Mouse (Mus musculus): ENCODE measurements around the gene Tpx2. TPM values are rescaled to one million over a fixed set of nuclear protein-coding genes. Genes with fewer than 3 reads are reported as not detected.
A peak's percentile ranks its signal among the peaks of the same experiment; 100 is the strongest.

Tpx2 gene
- polyA plus RNA-seq, 1 experiment: 26.3 TPM

GRCm38 (mm10) chr2:152847057-152847814 lies 528 bp upstream of the Tpx2 start:
- Histone ChIP-seq H3K79me2 (ENCODE audit: control insufficient read depth, insufficient read depth) (peaks cover 42% of the 10 kb centered on the region), H3K4me3 (peak overlapping the region; percentile 73), H3ac (ENCODE audit: control insufficient read depth, insufficient read length) (peak overlapping the region; percentile 16), H3K36me3 (ENCODE audit: control insufficient read depth, insufficient read depth) (peaks cover 5% of the 10 kb centered on the region), H3K27me3 (ENCODE audit: control insufficient read depth, insufficient read depth, insufficient read length) (no peaks in the 10 kb centered on the region), H3K4me2 (ENCODE audit: low read depth) (peak overlapping the region; percentile 72)
- TF ChIP-seq USF1 (IDR thresholded peaks at IDR 0.05; ENCODE audit: low read depth) (no peak), POLR2A (IDR thresholded peaks at IDR 0.05; ENCODE audit: insufficient read length, low read depth) (no peak), POLR2AphosphoS2 (IDR thresholded peaks at IDR 0.05; ENCODE audit: insufficient read length, low read depth) (no peak), CEBPB (IDR thresholded peaks at IDR 0.05; ENCODE audit: insufficient read depth, poor library complexity, severe bottlenecking) (peak; percentile 87; the same call in 1 of the 2 replicates)

- TF ChIP-seq POLR2AphosphoS2 (IDR thresholded peaks at IDR 0.05; ENCODE audit: insufficient read length, low read depth): no peak
- no peak for TF ChIP-seq CEBPB (IDR thresholded peaks at IDR 0.05; ENCODE audit: insufficient read depth, poor library complexity, severe bottlenecking)
- no peak for TF ChIP-seq MAX (IDR thresholded peaks at IDR 0.05; ENCODE audit: low read depth)
- no peak for TF ChIP-seq USF1 (IDR thresholded peaks at IDR 0.05; ENCODE audit: low read depth)
- TF ChIP-seq MYOG (IDR thresholded peaks at IDR 0.05; ENCODE audit: control insufficient read depth in 1 of 3, insufficient read depth in 1 of 3, insufficient read length in 2 of 3, low read depth in 2 of 3): no peak
- no peak for TF ChIP-seq SRF (IDR thresholded peaks at IDR 0.05; ENCODE audit: control insufficient read depth, insufficient read length, low read depth)
- TF ChIP-seq POLR2A (IDR thresholded peaks at IDR 0.05; ENCODE audit: insufficient read length, low read depth): no peak
- TF ChIP-seq TCF12 (IDR thresholded peaks at IDR 0.05; ENCODE audit: insufficient read depth, poor library complexity, severe bottlenecking): no peak
- no peak for TF ChIP-seq MYOD1 (IDR thresholded peaks at IDR 0.05; ENCODE audit: control insufficient read depth in 1 of 3, insufficient read length in 2 of 3, low read depth in 2 of 3)
- no peak for TF ChIP-seq REST (IDR thresholded peaks at IDR 0.05; ENCODE audit: insufficient read depth, insufficient read length)
- no peak for TF ChIP-seq E2F4 (IDR thresholded peaks at IDR 0.05; ENCODE audit: insufficient read depth)
- no peak for TF ChIP-seq TCF3 (IDR thresholded peaks at IDR 0.05; ENCODE audit: insufficient read length, low read depth)
These were observed 702 bp downstream of the Tpx2 start for GRCm38 (mm10) chr2:152848466-152848865.

DNA sequence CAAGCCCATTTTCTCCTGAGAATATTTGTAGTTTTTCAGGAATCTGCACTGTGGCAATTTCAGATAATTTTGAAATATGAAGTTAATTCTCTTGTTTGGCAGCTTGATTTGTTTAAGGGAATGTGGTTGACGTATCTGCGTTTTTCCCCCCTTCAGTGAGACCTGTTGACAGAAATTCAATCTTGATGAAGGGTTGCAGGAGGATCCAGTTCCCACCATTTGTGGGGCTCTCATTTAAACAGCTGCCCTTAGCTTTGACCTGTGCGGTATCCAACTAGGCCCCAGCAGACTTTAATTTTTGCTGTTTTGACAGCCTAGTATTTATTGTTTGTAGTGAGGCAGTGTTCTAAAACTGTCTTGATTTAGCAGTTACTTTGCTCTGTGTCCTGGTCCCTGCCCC lies 11.7 kb downstream of the Tpx2 start:
- Histone ChIP-seq H3K4me3 (no peak overlapping the region), H3K79me2 (ENCODE audit: control insufficient read depth, insufficient read depth) (peaks cover 58% of the 10 kb centered on the region), H3K4me2 (ENCODE audit: low read depth) (no peak overlapping the region), H3K36me3 (ENCODE audit: control insufficient read depth, insufficient read depth) (peaks cover 9% of the 10 kb centered on the region), H3K27me3 (ENCODE audit: control insufficient read depth, insufficient read depth, insufficient read length) (no peaks in the 10 kb centered on the region), H3ac (ENCODE audit: control insufficient read depth, insufficient read length) (no peak overlapping the region)
- no peak for TF ChIP-seq MYOG (IDR thresholded peaks at IDR 0.05; ENCODE audit: control insufficient read depth in 1 of 3, insufficient read depth in 1 of 3, insufficient read length in 2 of 3, low read depth in 2 of 3)
- no peak for TF ChIP-seq CEBPB (IDR thresholded peaks at IDR 0.05; ENCODE audit: insufficient read depth, poor library complexity, severe bottlenecking)
- no peak for TF ChIP-seq POLR2AphosphoS2 (IDR thresholded peaks at IDR 0.05; ENCODE audit: insufficient read length, low read depth)
- TF ChIP-seq E2F4 (IDR thresholded peaks at IDR 0.05; ENCODE audit: insufficient read depth): no peak
- no peak for TF ChIP-seq TCF3 (IDR thresholded peaks at IDR 0.05; ENCODE audit: insufficient read length, low read depth)
- TF ChIP-seq SRF (IDR thresholded peaks at IDR 0.05; ENCODE audit: control insufficient read depth, insufficient read length, low read depth): no peak
- no peak for TF ChIP-seq USF1 (IDR thresholded peaks at IDR 0.05; ENCODE audit: low read depth)
- no peak for TF ChIP-seq MAX (IDR thresholded peaks at IDR 0.05; ENCODE audit: low read depth)
- no peak for TF ChIP-seq POLR2A (IDR thresholded peaks at IDR 0.05; ENCODE audit: insufficient read length, low read depth)
- no peak for TF ChIP-seq TCF12 (IDR thresholded peaks at IDR 0.05; ENCODE audit: insufficient read depth, poor library complexity, severe bottlenecking)
- no peak for TF ChIP-seq REST (IDR thresholded peaks at IDR 0.05; ENCODE audit: insufficient read depth, insufficient read length)
- no peak for TF ChIP-seq MYOD1 (IDR thresholded peaks at IDR 0.05; ENCODE audit: control insufficient read depth in 1 of 3, insufficient read length in 2 of 3, low read depth in 2 of 3)

More at GRCm38 (mm10) chr2:152848466-152848865, 702 bp downstream of the Tpx2 start:
- Histone ChIP-seq H3K4me2 (ENCODE audit: low read depth) (peak overlapping the region; percentile 77), H3ac (ENCODE audit: control insufficient read depth, insufficient read length) (peak overlapping the region; percentile 16), H3K4me3 (peak overlapping the region; percentile 73), H3K27me3 (ENCODE audit: control insufficient read depth, insufficient read depth, insufficient read length) (no peaks in the 10 kb centered on the region), H3K36me3 (ENCODE audit: control insufficient read depth, insufficient read depth) (peaks cover 5% of the 10 kb centered on the region), H3K79me2 (ENCODE audit: control insufficient read depth, insufficient read depth) (peaks cover 54% of the 10 kb centered on the region)

- no peak overlapping the region for H3K4me2 ChIP-seq (ENCODE audit: low read depth)
- H3K36me3 ChIP-seq (ENCODE audit: control insufficient read depth, insufficient read depth): peaks cover 9% of the 10 kb centered on the region
- TF ChIP-seq MYOD1 (IDR thresholded peaks at IDR 0.05; ENCODE audit: control insufficient read depth in 1 of 3, insufficient read length in 2 of 3, low read depth in 2 of 3) (no peak), TCF3 (IDR thresholded peaks at IDR 0.05; ENCODE audit: insufficient read length, low read depth) (no peak), E2F4 (IDR thresholded peaks at IDR 0.05; ENCODE audit: insufficient read depth) (no peak), MYOG (IDR thresholded peaks at IDR 0.05; ENCODE audit: control insufficient read depth in 1 of 3, insufficient read depth in 1 of 3, insufficient read length in 2 of 3, low read depth in 2 of 3) (no peak), POLR2AphosphoS2 (IDR thresholded peaks at IDR 0.05; ENCODE audit: insufficient read length, low read depth) (no peak), MAX (IDR thresholded peaks at IDR 0.05; ENCODE audit: low read depth) (no peak), SRF (IDR thresholded peaks at IDR 0.05; ENCODE audit: control insufficient read depth, insufficient read length, low read depth) (no peak)
- H3K79me2 ChIP-seq (ENCODE audit: control insufficient read depth, insufficient read depth): peaks cover 71% of the 10 kb centered on the region
- H3K27me3 ChIP-seq (ENCODE audit: control insufficient read depth, insufficient read depth, insufficient read length): no peaks in the 10 kb centered on the region
- H3ac ChIP-seq (ENCODE audit: control insufficient read depth, insufficient read length): no peak overlapping the region
- no peak overlapping the region for H3K4me3 ChIP-seq
These were observed 14.1 kb downstream of the Tpx2 start for GRCm38 (mm10) chr2:152861891-152862290.

DNA sequence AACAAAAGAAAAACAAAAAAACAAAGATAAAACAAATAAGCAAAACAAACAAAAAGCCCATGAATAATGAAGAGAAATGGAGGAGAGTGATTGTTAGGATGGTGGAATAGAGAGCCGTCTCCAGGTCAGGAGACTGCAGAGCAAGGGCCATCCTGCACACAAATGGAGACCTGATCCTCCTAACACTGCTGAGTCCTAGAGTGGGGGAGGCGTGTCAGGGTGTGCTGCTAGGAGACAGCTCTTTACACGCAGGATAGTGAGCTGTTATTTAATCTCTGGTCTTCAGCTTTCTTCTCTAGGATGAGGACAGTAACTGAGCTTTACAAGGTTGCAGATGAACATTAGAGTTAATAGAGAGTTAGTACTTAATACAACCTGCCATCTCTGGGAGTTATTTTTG lies 14.9 kb downstream of the Tpx2 start:
- Histone ChIP-seq H3ac (ENCODE audit: control insufficient read depth, insufficient read length) (no peak overlapping the region), H3K4me3 (no peak overlapping the region), H3K79me2 (ENCODE audit: control insufficient read depth, insufficient read depth) (peaks cover 71% of the 10 kb centered on the region), H3K4me2 (ENCODE audit: low read depth) (no peak overlapping the region), H3K36me3 (ENCODE audit: control insufficient read depth, insufficient read depth) (peaks cover 9% of the 10 kb centered on the region), H3K27me3 (ENCODE audit: control insufficient read depth, insufficient read depth, insufficient read length) (no peaks in the 10 kb centered on the region)
- TF ChIP-seq MAX (IDR thresholded peaks at IDR 0.05; ENCODE audit: low read depth): no peak
- TF ChIP-seq SRF (IDR thresholded peaks at IDR 0.05; ENCODE audit: control insufficient read depth, insufficient read length, low read depth): no peak
- TF ChIP-seq POLR2A (IDR thresholded peaks at IDR 0.05; ENCODE audit: insufficient read length, low read depth): no peak
- no peak for TF ChIP-seq CEBPB (IDR thresholded peaks at IDR 0.05; ENCODE audit: insufficient read depth, poor library complexity, severe bottlenecking)
- no peak for TF ChIP-seq TCF3 (IDR thresholded peaks at IDR 0.05; ENCODE audit: insufficient read length, low read depth)
- no peak for TF ChIP-seq E2F4 (IDR thresholded peaks at IDR 0.05; ENCODE audit: insufficient read depth)
- TF ChIP-seq POLR2AphosphoS2 (IDR thresholded peaks at IDR 0.05; ENCODE audit: insufficient read length, low read depth): no peak
- TF ChIP-seq MYOG (IDR thresholded peaks at IDR 0.05; ENCODE audit: control insufficient read depth in 1 of 3, insufficient read depth in 1 of 3, insufficient read length in 2 of 3, low read depth in 2 of 3): no peak
- no peak for TF ChIP-seq USF1 (IDR thresholded peaks at IDR 0.05; ENCODE audit: low read depth)

All from myocyte (in vitro differentiated cells).